Mouse (Mus musculus): Measurements from ENCODE around the gene Cars2.
"Not testable (repeated sequence)": the region's sequence is repeated elsewhere in the genome, so short reads cannot be mapped to it uniquely, and the experiment has no call there.

The Cars2 gene

DNA sequence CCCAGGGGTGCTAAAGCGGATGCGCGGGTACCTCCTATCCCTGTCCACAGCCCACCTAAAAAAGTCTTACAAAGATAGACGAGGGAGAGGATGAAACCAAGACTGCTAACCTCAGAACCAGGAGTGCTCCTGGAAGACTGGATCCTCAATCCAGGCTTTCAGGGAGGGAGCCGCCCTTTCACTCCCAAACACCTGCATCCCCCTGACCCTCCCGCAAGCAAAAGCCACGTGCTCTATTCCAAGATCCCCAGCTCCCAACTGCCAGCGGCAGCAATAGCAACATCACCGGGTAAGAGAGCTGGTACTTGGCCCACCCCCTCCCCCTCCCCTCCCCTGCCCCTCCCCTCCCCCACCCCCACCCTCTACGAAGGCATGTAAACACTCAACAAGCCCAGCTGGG lies 75.2 kb downstream of the Cars2 start:
- no peak for DNase-seq (ENCODE audit: low spot score)

- no peak for DNase-seq (ENCODE audit: low spot score)
Measured at GRCm38 (mm10) chr8:11473072-11473471, 77.5 kb downstream of the Cars2 start.

DNA sequence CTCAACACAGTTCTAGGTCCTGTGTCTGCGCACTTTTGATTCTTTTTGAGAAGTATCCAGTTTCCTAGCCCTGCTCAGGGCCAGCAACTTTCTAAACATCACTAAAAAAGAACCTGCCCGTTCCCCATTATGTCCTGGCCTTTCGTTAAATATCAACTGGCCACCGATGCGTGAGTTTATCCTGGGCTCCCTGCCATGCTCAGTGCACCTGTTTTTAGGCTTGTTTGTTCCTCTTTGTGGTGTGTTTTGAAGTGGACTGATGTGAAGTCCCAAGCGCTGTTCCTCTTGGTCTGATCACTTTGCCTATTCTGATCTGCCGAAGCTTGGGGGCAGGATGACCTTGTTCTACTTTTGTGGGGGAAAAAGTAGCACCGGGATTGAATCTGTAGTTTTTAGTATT lies 79.3 kb downstream of the Cars2 start:
- DNase-seq (ENCODE audit: low spot score), result no peak

- DNase-seq (ENCODE audit: low spot score), result no peak
Measured at GRCm38 (mm10) chr8:11470694-11471093, 79.9 kb downstream of the Cars2 start.

- peak; percentile 49 for DNase-seq (ENCODE audit: low spot score)
Measured at GRCm38 (mm10) chr8:11469095-11469494, 81.5 kb downstream of the Cars2 start.

DNA sequence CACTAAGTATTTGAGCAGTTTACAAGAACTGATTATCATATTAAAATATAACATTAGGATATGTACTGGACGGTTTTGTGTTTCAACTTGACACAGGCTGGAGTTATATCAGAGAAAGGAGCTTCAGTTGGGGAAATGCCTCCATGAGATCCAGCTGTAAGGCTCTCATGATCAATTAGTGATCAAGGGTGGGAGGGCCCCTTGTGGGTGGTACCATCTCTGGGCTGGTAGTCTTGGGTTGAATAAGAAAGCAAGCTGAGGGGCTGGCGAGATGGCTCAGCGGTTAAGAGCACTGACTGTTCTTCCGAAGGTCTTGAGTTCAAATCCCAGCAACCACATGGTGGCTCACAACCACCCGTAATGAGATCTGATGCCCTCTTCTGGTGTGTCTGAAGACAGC lies 84.1 kb downstream of the Cars2 start:
- DNase-seq (ENCODE audit: low spot score), result not testable (repeated sequence)

- DNase-seq (ENCODE audit: low spot score), result no peak
Measured at GRCm38 (mm10) chr8:11465619-11466018, 85.0 kb downstream of the Cars2 start.

- no peak for DNase-seq (ENCODE audit: low spot score)
Measured at GRCm38 (mm10) chr8:11464707-11464964, 85.9 kb downstream of the Cars2 start.
